Mouse (Mus musculus) forebrain, embryonic 10.5 days (tissue): ENCODE results near the gene Grasp. TPM values are rescaled to one million over a fixed set of nuclear protein-coding genes. Genes with fewer than 3 reads are reported as not detected.

Experiments
- DNase-seq: peaks from one replicate; pipeline ENCODE4 v3.0.0-alpha.2; 2017; ENCODE audit warnings: low spot score; ENCODE audit errors: extremely low spot score
- H3K27ac ChIP-seq: fragments of 300-500 bp; sonication (generic); 2 replicates; pipeline ENCODE4 v1.5.1; 2016; ENCODE audit warnings: mild to moderate bottlenecking
- H3K27me3 ChIP-seq: fragments of 300-500 bp; sonication (generic); 2 replicates; pipeline ENCODE4 v1.6.1; 2016; ENCODE audit warnings: mild to moderate bottlenecking; ENCODE audit not compliant: poor library complexity, severe bottlenecking
- H3K36me3 ChIP-seq: fragments of 300-500 bp; sonication (generic); replicated peaks from 2 replicates; pipeline ENCODE4 v1.6.1; 2016; ENCODE audit warnings: mild to moderate bottlenecking, moderate library complexity
- H3K4me1 ChIP-seq: fragments of 300-500 bp; sonication (generic); 2 replicates; pipeline ENCODE4 v1.6.1; 2016
- H3K4me3 ChIP-seq: fragments of 300-500 bp; sonication (generic); 2 replicates; pipeline ENCODE4 v1.5.1; 2016; ENCODE audit warnings: mild to moderate bottlenecking, moderate library complexity
- H3K9me3 ChIP-seq: fragments of 300-500 bp; sonication (generic); 2 replicates; pipeline ENCODE4 v1.6.1; 2016; ENCODE audit warnings: mild to moderate bottlenecking, moderate library complexity
- WGBS: fragments of 180-500 bp; shearing (Covaris S2); methylation state at CpG from one replicate; pipeline ENCODE4 v1.1.7; 2016; 5-methylcytosine and 5-hydroxymethylcytosine counted together
- polyA plus RNA-seq: library from polyadenylated mRNA; unstranded; fragments of >200 nt; fragmentation: Nextera tagmentation; extraction: Ambion mirVana; gene quantifications from 2 replicates; pipeline ENCODE4 v1.2.1, GENCODE M21; 2016

Grasp gene
- 2.6 and 4.1 TPM in 2 replicates for polyA plus RNA-seq

GRCm38 (mm10) chr15:101224006-101224906, at the start of gene Grasp:
TSS of gene Grasp (plus strand) at chr15:101224188.
- WGBS, result under 1% methylated on average over 76 of the region's 77 CpGs
- H3K4me3 ChIP-seq, result peak within 1 kb of the TSS; percentile 89
- H3K36me3 ChIP-seq, result peaks cover 14% of the 10 kb centered on the region
- H3K27me3 ChIP-seq, result peaks cover 49% of the 10 kb centered on the region
- peak; percentile 82 for DNase-seq
- H3K9me3 ChIP-seq, result no peaks in the 10 kb centered on the region
- H3K4me1 ChIP-seq, result peaks cover 83% of the 10 kb centered on the region
- peak within 1 kb of the TSS; percentile 89 for H3K27ac ChIP-seq

- under 1% methylated on average over 41 of the region's 46 CpGs for WGBS
- H3K27ac ChIP-seq, result peak overlapping the region; percentile 98
- H3K4me3 ChIP-seq, result peak overlapping the region; percentile 98
- no peaks in the 10 kb centered on the region for H3K9me3 ChIP-seq
- DNase-seq, result peak; percentile 49
- peaks cover 32% of the 10 kb centered on the region for H3K27me3 ChIP-seq
- peaks cover 55% of the 10 kb centered on the region for H3K4me1 ChIP-seq
- no peaks in the 10 kb centered on the region for H3K36me3 ChIP-seq
Measured at GRCm38 (mm10) chr15:101174294-101175130, 49.5 kb upstream of the Grasp start.

GRCm38 (mm10) chr15:101175131-101175460, 48.9 kb upstream of the Grasp start:
- 21% methylated on average over 5 of the region's 5 CpGs for WGBS
- Histone ChIP-seq H3K4me3 (peak overlapping the region; percentile 98), H3K27ac (peak overlapping the region; percentile 98), H3K9me3 (no peaks in the 10 kb centered on the region), H3K4me1 (peaks cover 57% of the 10 kb centered on the region), H3K27me3 (peaks cover 31% of the 10 kb centered on the region), H3K36me3 (no peaks in the 10 kb centered on the region)
- no peak for DNase-seq

GRCm38 (mm10) chr15:101175613-101176283, 48.2 kb upstream of the Grasp start:
- Histone ChIP-seq H3K4me1 (peaks cover 64% of the 10 kb centered on the region), H3K9me3 (no peaks in the 10 kb centered on the region), H3K36me3 (no peaks in the 10 kb centered on the region; the same call in 1 of the 2 replicates), H3K4me3 (peak overlapping the region; percentile 98), H3K27ac (peak overlapping the region; percentile 98), H3K27me3 (peaks cover 24% of the 10 kb centered on the region)
- 36% methylated on average over 17 of the region's 17 CpGs for WGBS
- peak; percentile 59 for DNase-seq

GRCm38 (mm10) chr15:101176284-101176680, 47.7 kb upstream of the Grasp start:
- Histone ChIP-seq H3K4me1 (peaks cover 69% of the 10 kb centered on the region), H3K9me3 (no peaks in the 10 kb centered on the region), H3K27me3 (peaks cover 21% of the 10 kb centered on the region), H3K36me3 (no peaks in the 10 kb centered on the region; the same call in 1 of the 2 replicates), H3K4me3 (peak overlapping the region; percentile 98), H3K27ac (peak overlapping the region; percentile 98; the same call in 1 of the 2 replicates)
- DNase-seq, result no peak
- 61% methylated on average over 3 of the region's 3 CpGs for WGBS

- Histone ChIP-seq H3K4me1 (peaks cover 77% of the 10 kb centered on the region), H3K27ac (no peak overlapping the region)
Measured at GRCm38 (mm10) chr15:101176795-101177691, 46.9 kb upstream of the Grasp start.

GRCm38 (mm10) chr15:101180363-101181105, 43.5 kb upstream of the Grasp start:
- no peak for DNase-seq
- peaks cover 65% of the 10 kb centered on the region for H3K4me1 ChIP-seq
- no peak overlapping the region for H3K4me3 ChIP-seq

More at GRCm38 (mm10) chr15:101176795-101177691, 46.9 kb upstream of the Grasp start:
- Histone ChIP-seq H3K27me3 (peaks cover 15% of the 10 kb centered on the region), H3K36me3 (no peaks in the 10 kb centered on the region; the same call in 1 of the 2 replicates), H3K4me3 (no peak overlapping the region; the same call in 1 of the 2 replicates), H3K9me3 (no peaks in the 10 kb centered on the region)
- DNase-seq, result no peak
- WGBS, result 74% methylated on average over 8 of the region's 8 CpGs

GRCm38 (mm10) chr15:101181106-101181466, 42.9 kb upstream of the Grasp start:
- H3K4me1 ChIP-seq, result peaks cover 59% of the 10 kb centered on the region
- H3K27me3 ChIP-seq, result no peaks in the 10 kb centered on the region
- DNase-seq, result no peak
- H3K36me3 ChIP-seq, result peaks cover 32% of the 10 kb centered on the region
- peak overlapping the region; percentile 72 for H3K27ac ChIP-seq
- WGBS, result 16% methylated on average over 5 of the region's 5 CpGs
- H3K4me3 ChIP-seq, result no peak overlapping the region
- no peaks in the 10 kb centered on the region; the same call in 1 of the 2 replicates for H3K9me3 ChIP-seq

More at GRCm38 (mm10) chr15:101180363-101181105, 43.5 kb upstream of the Grasp start:
- Histone ChIP-seq H3K27ac (no peak overlapping the region), H3K36me3 (peaks cover 26% of the 10 kb centered on the region), H3K9me3 (no peaks in the 10 kb centered on the region; the same call in 1 of the 2 replicates), H3K27me3 (no peaks in the 10 kb centered on the region)
- WGBS, result 83% methylated on average over 15 of the region's 15 CpGs

GRCm38 (mm10) chr15:101181500-101181899, 42.5 kb upstream of the Grasp start:
- Histone ChIP-seq H3K4me1 (peaks cover 55% of the 10 kb centered on the region), H3K27ac (peak overlapping the region; percentile 72), H3K27me3 (no peaks in the 10 kb centered on the region), H3K4me3 (no peak overlapping the region), H3K36me3 (peaks cover 36% of the 10 kb centered on the region), H3K9me3 (no peaks in the 10 kb centered on the region; the same call in 1 of the 2 replicates)
- WGBS, result 17% methylated on average over 4 of the region's 4 CpGs
- DNase-seq, result no peak

- DNase-seq, result no peak
- 87% methylated on average over 5 of the region's 5 CpGs for WGBS
- Histone ChIP-seq H3K27me3 (no peaks in the 10 kb centered on the region), H3K4me1 (peaks cover 44% of the 10 kb centered on the region), H3K36me3 (peaks cover 36% of the 10 kb centered on the region), H3K27ac (no peak overlapping the region), H3K4me3 (no peak overlapping the region), H3K9me3 (no peaks in the 10 kb centered on the region; the same call in 1 of the 2 replicates)
Measured at GRCm38 (mm10) chr15:101182676-101183075, 41.3 kb upstream of the Grasp start.

- no peak for DNase-seq
- 98% methylated on average over 8 of the region's 8 CpGs for WGBS
Measured at GRCm38 (mm10) chr15:101184300-101184699, 39.7 kb upstream of the Grasp start.

More at GRCm38 (mm10) chr15:101184300-101184699, 39.7 kb upstream of the Grasp start:
- Histone ChIP-seq H3K4me3 (no peak overlapping the region), H3K4me1 (peaks cover 31% of the 10 kb centered on the region), H3K36me3 (peaks cover 36% of the 10 kb centered on the region), H3K27ac (no peak overlapping the region), H3K27me3 (no peaks in the 10 kb centered on the region), H3K9me3 (no peaks in the 10 kb centered on the region; the same call in 1 of the 2 replicates)
